Mouse (Mus musculus): Measurements from ENCODE around the gene Anxa7.

- TF ChIP-seq POLR2A (IDR thresholded peaks at IDR 0.05; ENCODE audit: low read depth, low read length): no peak
- no peak for TF ChIP-seq CTCF (IDR thresholded peaks at IDR 0.05; ENCODE audit: extremely low read depth, insufficient read depth, insufficient read length, insufficient replicate concordance)
These were observed 49.7 kb upstream of the Anxa7 start for GRCm38 (mm10) chr14:20529643-20530042.

Data from spleen, adult 2 months (tissue).